Comparison of ENCODE assay signal across 20 mouse cellular contexts in genomic region chr7:84001516-84001915, GRCm38 (mm10).
DNase-seq lines count a peak whose midpoint lies in the region; ATAC-seq and TF ChIP-seq lines count a peak whose summit lies in the region.
"Had no signal": no experiment of that assay in that cellular context is flagged by ENCODE, and none has a peak within 500 bp of the region (broad histone marks: within the 10 kb centered on the region; RNA-seq: fewer than 3 reads in every experiment).

No protein-coding gene starts in this region.

- 66% methylated on average over 3 of the region's 3 CpGs for WGBS in forebrain, embryonic 15.5 days
- 82% methylated on average over 3 of the region's 3 CpGs for WGBS in forebrain, embryonic 11.5 days
- WGBS in hindbrain, embryonic 16.5 days: 54% methylated on average over 3 of the region's 3 CpGs

- no peaks in the 10 kb centered on the region for H3K36me3 ChIP-seq in forebrain, embryonic 15.5 days
- H3K36me3 ChIP-seq in forebrain, embryonic 11.5 days (ENCODE audit: control insufficient read depth, insufficient read depth, low read length): no peaks in the 10 kb centered on the region
- no peaks in the 10 kb centered on the region for H3K36me3 ChIP-seq in ES-E14 (ENCODE audit: control insufficient read depth, insufficient read depth, low read length, poor library complexity, severe bottlenecking)
- H3K36me3 ChIP-seq in hindbrain, embryonic 16.5 days (ENCODE audit: control insufficient read depth, insufficient read depth, low read length): no peaks in the 10 kb centered on the region
- H3K36me3 ChIP-seq: embryonic facial prominence, embryonic 12.5 days; limb, embryonic 15.5 days; neural tube, embryonic 12.5 days had no signal

- in situ Hi-C loops in ES-E14 (cut with MboI; ENCODE audit: low sequenced_read_pairs in 2 of 2, unreplicated experiment in 2 of 2): no loop called here

- intact Hi-C loops in left cerebral cortex, postnatal 14 days (cut with DNase I): no loop called here

- DNase-seq in forebrain, embryonic 11.5 days (ENCODE audit: low spot score): no peak
- DNase-seq in left cerebral cortex, postnatal 14 days (ENCODE audit: low spot score in 2 of 2): peak; percentile 47 to 71
- no peak for DNase-seq in left cerebral cortex, adult 8-10 months (ENCODE audit: low spot score in 2 of 2)
- DNase-seq in ES-E14 (ENCODE audit: low read depth, low spot score): peak; percentile 25
- no peak for DNase-seq in T-cell, adult 2 months (ENCODE audit: low spot score)
- DNase-seq in thymus, postnatal 0 days (ENCODE audit: low spot score): no peak
- DNase-seq: adrenal gland, adult 2 months; cerebellum, adult 2 months; gastrocnemius, postnatal 36 days; heart, postnatal 36 days; kidney, adult 11 months; kidney, postnatal 25 days; liver, postnatal 0 days; thymus, postnatal 4 days had no signal

- H3K4me3 ChIP-seq in forebrain, embryonic 15.5 days: no peak overlapping the region
- no peak overlapping the region for H3K4me3 ChIP-seq in forebrain, embryonic 11.5 days (ENCODE audit: low read depth, low read length)
- no peak overlapping the region for H3K4me3 ChIP-seq in ES-E14 (ENCODE audit: insufficient read depth in 1 of 2, low read depth in 1 of 2, low read length in 2 of 2, poor library complexity in 1 of 2, severe bottlenecking in 1 of 2)
- no peak overlapping the region for H3K4me3 ChIP-seq in hindbrain, embryonic 16.5 days (ENCODE audit: low read length)
- H3K4me3 ChIP-seq: embryonic facial prominence, embryonic 12.5 days; limb, embryonic 15.5 days; neural tube, embryonic 12.5 days had no signal

- H3K9me3 ChIP-seq in forebrain, embryonic 15.5 days: no peaks in the 10 kb centered on the region
- H3K9me3 ChIP-seq in forebrain, embryonic 11.5 days (ENCODE audit: control insufficient read depth, low read length): no peaks in the 10 kb centered on the region
- H3K9me3 ChIP-seq in ES-E14 (ENCODE audit: control insufficient read depth, insufficient read depth, low read depth, low read length): no peaks in the 10 kb centered on the region
- H3K9me3 ChIP-seq in hindbrain, embryonic 16.5 days (ENCODE audit: control insufficient read depth, low read length): no peaks in the 10 kb centered on the region
- H3K9me3 ChIP-seq: embryonic facial prominence, embryonic 12.5 days; limb, embryonic 15.5 days; neural tube, embryonic 12.5 days had no signal

- H3K27ac ChIP-seq in forebrain, embryonic 15.5 days (replicated peaks): peak overlapping the region; percentile 64
- no peak overlapping the region for H3K27ac ChIP-seq in forebrain, embryonic 11.5 days (ENCODE audit: low read depth, low read length)
- no peak overlapping the region for H3K27ac ChIP-seq in ES-E14 (ENCODE audit: insufficient read depth, low read depth, low read length, poor library complexity, severe bottlenecking)
- peak overlapping the region; percentile 25; the same call in 1 of the 2 replicates for H3K27ac ChIP-seq in hindbrain, embryonic 16.5 days (ENCODE audit: low read depth, low read length)
- H3K27ac ChIP-seq: embryonic facial prominence, embryonic 12.5 days; limb, embryonic 15.5 days; neural tube, embryonic 12.5 days had no signal

- no peaks in the 10 kb centered on the region for H3K27me3 ChIP-seq in forebrain, embryonic 15.5 days
- no peaks in the 10 kb centered on the region for H3K27me3 ChIP-seq in forebrain, embryonic 11.5 days (ENCODE audit: control insufficient read depth, insufficient read depth, low read length)
- H3K27me3 ChIP-seq in hindbrain, embryonic 16.5 days (replicated peaks; ENCODE audit: control insufficient read depth, insufficient read depth, low read length): no peaks in the 10 kb centered on the region
- H3K27me3 ChIP-seq: embryonic facial prominence, embryonic 12.5 days; limb, embryonic 15.5 days; neural tube, embryonic 12.5 days had no signal

- H3K4me1 ChIP-seq in forebrain, embryonic 15.5 days: peaks cover 7% of the 10 kb centered on the region; the same call in 1 of the 2 replicates
- H3K4me1 ChIP-seq in forebrain, embryonic 11.5 days (replicated peaks; ENCODE audit: control insufficient read depth, insufficient read depth, low read length): no peaks in the 10 kb centered on the region
- H3K4me1 ChIP-seq in ES-E14 (ENCODE audit: control insufficient read depth in 2 of 2, insufficient read depth in 2 of 2, low read length in 2 of 2, poor library complexity in 1 of 2): peaks cover 0 to 5% of the 10 kb centered on the region in 2 experiments; a peak in 2 of 4 replicates
- H3K4me1 ChIP-seq in hindbrain, embryonic 16.5 days (ENCODE audit: control insufficient read depth, insufficient read depth, low read depth, low read length): no peaks in the 10 kb centered on the region
- H3K4me1 ChIP-seq: embryonic facial prominence, embryonic 12.5 days; limb, embryonic 15.5 days; neural tube, embryonic 12.5 days had no signal

- peak; percentile 79 for ATAC-seq in forebrain, embryonic 15.5 days (replicated peaks)
- no peak for ATAC-seq in forebrain, embryonic 11.5 days (replicated peaks; ENCODE audit: low FRiP score)
- peak; percentile 88 for ATAC-seq in hindbrain, embryonic 16.5 days
- ATAC-seq: liver, postnatal 0 days had no signal

- H3K4me2 ChIP-seq in forebrain, embryonic 15.5 days (replicated peaks): no peak overlapping the region
- H3K4me2 ChIP-seq in forebrain, embryonic 11.5 days (ENCODE audit: low read depth, low read length, severe bottlenecking): no peak overlapping the region
- no peak overlapping the region for H3K4me2 ChIP-seq in hindbrain, embryonic 16.5 days (ENCODE audit: low read length)
- H3K4me2 ChIP-seq: embryonic facial prominence, embryonic 12.5 days; heart, embryonic 11.5 days; limb, embryonic 15.5 days; neural tube, embryonic 12.5 days had no signal

- no peak overlapping the region for H3K9ac ChIP-seq in forebrain, embryonic 15.5 days (replicated peaks)
- H3K9ac ChIP-seq in forebrain, embryonic 11.5 days (ENCODE audit: low read length): no peak overlapping the region
- H3K9ac ChIP-seq in ES-E14 (ENCODE audit: insufficient read depth, low read depth, low read length, poor library complexity, severe bottlenecking): no peak overlapping the region
- H3K9ac ChIP-seq in hindbrain, embryonic 16.5 days (ENCODE audit: low read depth, low read length): no peak overlapping the region
- H3K9ac ChIP-seq: embryonic facial prominence, embryonic 12.5 days; limb, embryonic 15.5 days; liver, postnatal 0 days; neural tube, embryonic 12.5 days had no signal

TF ChIP-seq in ES-E14, 5 proteins besides CTCF, POLR2A, EP300 and RAD21:
- TF ChIP-seq HCFC1 (IDR thresholded peaks at IDR 0.05; ENCODE audit: borderline replicate concordance, insufficient read depth, low read length): no peak
- no peak for TF ChIP-seq ZNF384 (IDR thresholded peaks at IDR 0.05; ENCODE audit: low read depth, low read length)
- no peak for TF ChIP-seq MAFK (IDR thresholded peaks at IDR 0.05; ENCODE audit: insufficient read depth, low read depth, low read length)
- no peak for TF ChIP-seq ZC3H11A (IDR thresholded peaks at IDR 0.05; ENCODE audit: borderline replicate concordance, low read depth, low read length)

Comparison
In these comparisons a context has a peak if more than half of its experiments do, and no peak if none do; other contexts are left out.
1. H3K27ac ChIP-seq: peak in forebrain, embryonic 15.5 days (single experiment) and hindbrain, embryonic 16.5 days (single experiment); none in forebrain, embryonic 11.5 days (single experiment) and ES-E14 (single experiment).
2. DNase-seq: peak in left cerebral cortex, postnatal 14 days (2 of 2) and ES-E14 (single experiment); none in forebrain, embryonic 11.5 days (single experiment), left cerebral cortex, adult 8-10 months (0 of 2), T-cell, adult 2 months (single experiment) and thymus, postnatal 0 days (single experiment).